Mouse (Mus musculus) heart, adult 2 months (tissue): Measurements from ENCODE around the gene Ces1e.

Source experiments
- CTCF ChIP-seq: fragments of 200-600 bp; IDR thresholded peaks from 2 replicates; pipeline ENCODE4 v1.8.1; 2022; ENCODE audit warnings: antibody characterized with exemption, mild to moderate bottlenecking, moderate library complexity
- EP300 ChIP-seq: fragments of 200-500 bp; IDR thresholded peaks from 2 replicates; pipeline ENCODE4 v1.6.1; 2011; ENCODE audit warnings: low read depth, low read length, control low read depth; ENCODE audit not compliant: insufficient read depth
- POLR2A ChIP-seq: fragments of 200-500 bp; IDR thresholded peaks from 2 replicates; pipeline ENCODE4 v1.6.1; 2011; ENCODE audit warnings: mild to moderate bottlenecking, low read depth, low read length, control low read depth; ENCODE audit not compliant: insufficient read depth

- no peak for TF ChIP-seq CTCF
- TF ChIP-seq POLR2A: no peak
- no peak for TF ChIP-seq EP300
Measured at GRCm38 (mm10) chr8:93180581-93181129, 48.8 kb downstream of the Ces1e start.
